Mouse (Mus musculus) midbrain, postnatal 0 days (tissue): Measurements from ENCODE around the gene N4bp1. TPM values are rescaled to one million over a fixed set of nuclear protein-coding genes. Genes with fewer than 3 reads are reported as not detected.

Experiments used
- ATAC-seq: fragments of 200-750 bp; cut with Nextera tagmentation; 2 replicates; pipeline ENCODE4 v1.8.0; 2017; ENCODE audit warnings: moderate number of reproducible peaks, mild to moderate bottlenecking, moderate TSS enrichment, moderate library complexity; ENCODE audit not compliant: low FRiP score
- DNase-seq: peaks from one replicate; pipeline ENCODE4 v3.0.0-alpha.2; 2015; ENCODE audit warnings: low spot score
- H3K27ac ChIP-seq: fragments of 300-500 bp; sonication (generic); 2 replicates; pipeline ENCODE4 v1.5.1; 2014; ENCODE audit warnings: low read depth, mild to moderate bottlenecking, low read length, mixed read lengths
- H3K27me3 ChIP-seq: fragments of 300-500 bp; sonication (generic); 2 replicates; pipeline ENCODE4 v1.6.1; 2014; ENCODE audit warnings: low read length, control low read depth, mixed read lengths; ENCODE audit not compliant: insufficient read depth
- H3K36me3 ChIP-seq: fragments of 300-500 bp; sonication (generic); 2 replicates; pipeline ENCODE4 v1.6.1; 2014; ENCODE audit warnings: low read length, control low read depth, mixed read lengths; ENCODE audit not compliant: insufficient read depth
- H3K4me1 ChIP-seq: fragments of 300-500 bp; sonication (generic); 2 replicates; pipeline ENCODE4 v1.6.1; 2014; ENCODE audit warnings: mild to moderate bottlenecking, control low read depth, antibody characterized with exemption, low read length, mixed read lengths; ENCODE audit not compliant: insufficient read depth
- H3K4me2 ChIP-seq: fragments of 300-500 bp; sonication (generic); 2 replicates; pipeline ENCODE4 v1.6.1; 2014; ENCODE audit warnings: low read depth, mild to moderate bottlenecking, low read length, mixed read lengths; ENCODE audit not compliant: poor library complexity, severe bottlenecking
- H3K4me3 ChIP-seq: fragments of 300-500 bp; sonication (generic); 2 replicates; pipeline ENCODE4 v1.5.1; 2014; ENCODE audit warnings: low read depth, mild to moderate bottlenecking, low read length, moderate library complexity
- H3K9ac ChIP-seq: fragments of 300-500 bp; sonication (generic); replicated peaks from 2 replicates; pipeline ENCODE4 v1.6.1; 2014; ENCODE audit warnings: mild to moderate bottlenecking, low read length, moderate library complexity, mixed read lengths; ENCODE audit not compliant: poor library complexity, severe bottlenecking
- H3K9me3 ChIP-seq: fragments of 300-500 bp; sonication (generic); 2 replicates; pipeline ENCODE4 v1.6.1; 2016; ENCODE audit warnings: low read length, control low read depth
- CTCF ChIP-seq: IDR thresholded peaks from 2 replicates; pipeline ENCODE4 v1.5.1; 2016; ENCODE audit warnings: antibody characterized with exemption, mild to moderate bottlenecking
- WGBS: fragments of 180-500 bp; shearing (Covaris S2); extraction: QIAGEN DNeasy Blood & Tissue Kit; methylation state at CpG from one replicate; pipeline ENCODE4 v1.1.7; 2014; 5-methylcytosine and 5-hydroxymethylcytosine counted together
- polyA plus RNA-seq: library from polyadenylated mRNA; unstranded; fragments of >200 nt; fragmentation: Nextera tagmentation; extraction: Ambion mirVana; gene quantifications from 2 replicates; pipeline ENCODE4 v1.2.1, GENCODE M21; 2015
- total RNA-seq: library from RNA; depleted of rRNA; stranded (reverse); fragments of >200 nt; gene quantifications from 2 replicates; pipeline ENCODE4 v1.2.3, GENCODE M21; 2014

The N4bp1 gene
- total and polyA plus RNA-seq, 2 experiments from 2014 or later, result 5.8 to 16.0 TPM

DNA sequence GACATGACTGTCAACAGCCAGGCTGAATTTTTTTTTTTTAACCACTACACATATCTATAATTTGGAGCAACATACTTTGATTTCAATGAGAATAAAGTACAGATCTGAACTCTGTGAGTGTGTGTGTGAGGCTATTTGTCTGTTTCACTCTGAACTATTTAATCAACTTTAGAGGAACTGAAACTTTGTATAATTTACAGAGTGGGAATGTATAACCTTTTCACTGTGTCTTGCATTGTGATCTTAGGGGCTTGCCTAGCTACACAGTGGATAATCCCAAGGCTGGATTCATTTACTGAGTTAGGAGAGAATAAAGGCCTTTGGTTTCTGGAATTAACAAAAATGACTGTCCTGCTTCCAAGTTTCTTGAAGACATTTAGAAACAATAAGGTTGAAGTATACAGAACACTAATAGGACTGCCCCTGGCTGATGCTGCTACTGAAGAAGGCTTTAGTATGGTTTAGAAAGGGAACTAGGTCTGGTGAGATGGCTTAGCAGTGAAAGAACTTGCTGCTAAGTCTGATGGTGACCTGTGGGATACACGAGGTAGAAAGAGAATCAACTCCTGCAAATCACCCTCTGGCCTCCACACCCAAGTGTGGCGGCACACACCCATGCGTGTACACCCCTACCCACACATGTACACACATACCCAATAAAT is 22.8 kb downstream of the N4bp1 start:
- H3K9me3 ChIP-seq, result no peaks in the 10 kb centered on the region
- no peak for DNase-seq
- H3K4me1 ChIP-seq, result no peaks in the 10 kb centered on the region
- 85% methylated on average over 3 of the region's 3 CpGs for WGBS
- H3K27me3 ChIP-seq, result no peaks in the 10 kb centered on the region
- no peak overlapping the region for H3K4me3 ChIP-seq
- no peak for TF ChIP-seq CTCF
- H3K9ac ChIP-seq, result no peak overlapping the region
- no peak for ATAC-seq
- 0 out of 2 replicates have a peak, but pooled peaks cover 6% of the 10 kb centered on the region for H3K36me3 ChIP-seq
- H3K27ac ChIP-seq, result no peak overlapping the region
- no peak overlapping the region for H3K4me2 ChIP-seq

DNA sequence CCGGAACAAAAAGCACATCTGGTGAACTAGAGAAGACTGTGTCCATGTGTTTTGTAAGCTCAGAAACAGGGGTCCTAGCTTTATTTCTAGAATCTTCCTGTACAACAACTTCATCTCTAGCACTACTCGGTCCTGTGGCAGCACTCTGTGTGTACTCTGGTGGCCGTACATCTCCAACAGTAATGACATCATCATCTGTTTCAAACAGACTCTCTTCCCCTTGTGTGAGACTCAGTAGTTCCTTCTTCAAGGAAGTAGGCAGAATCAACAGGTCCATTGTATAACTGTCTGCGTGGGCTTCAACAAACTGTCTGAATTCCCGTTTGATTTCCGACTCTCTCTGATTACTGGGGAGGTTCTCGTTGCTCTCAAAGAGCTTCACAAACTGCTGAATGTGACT is 23.5 kb downstream of the N4bp1 start:
- 0 out of 2 replicates have a peak, but pooled peaks cover 6% of the 10 kb centered on the region for H3K36me3 ChIP-seq
- H3K9me3 ChIP-seq, result no peaks in the 10 kb centered on the region
- H3K4me3 ChIP-seq, result no peak overlapping the region
- no peak overlapping the region for H3K27ac ChIP-seq
- TF ChIP-seq CTCF, result no peak
- H3K4me1 ChIP-seq, result no peaks in the 10 kb centered on the region
- no peak overlapping the region for H3K4me2 ChIP-seq
- H3K9ac ChIP-seq, result no peak overlapping the region
- ATAC-seq, result no peak
- DNase-seq, result no peak
- WGBS, result 73% methylated on average over 7 of the region's 7 CpGs
- H3K27me3 ChIP-seq, result no peaks in the 10 kb centered on the region

DNA sequence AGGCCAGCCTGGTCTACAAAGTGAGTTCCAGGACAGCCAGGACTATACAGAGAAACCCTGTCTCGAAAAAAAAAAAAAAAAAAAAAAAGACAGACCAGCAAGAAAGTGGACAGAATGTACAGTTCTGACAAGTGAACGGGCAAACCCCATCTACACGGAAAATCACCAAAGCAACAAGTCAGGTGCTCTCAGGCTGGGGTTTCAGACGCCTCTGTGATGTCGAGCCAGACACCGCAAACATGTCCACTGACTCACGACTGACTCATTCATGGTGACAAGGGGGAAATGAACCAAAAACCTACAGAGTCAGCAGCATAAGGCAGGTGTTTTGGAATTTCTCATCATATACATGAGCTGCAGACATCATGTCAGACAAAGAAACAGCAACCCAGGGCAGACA is 28.8 kb downstream of the N4bp1 start:
- Histone ChIP-seq H3K27me3 (no peaks in the 10 kb centered on the region), H3K4me3 (no peak overlapping the region), H3K36me3 (0 out of 2 replicates have a peak, but pooled peaks cover 6% of the 10 kb centered on the region), H3K4me1 (no peaks in the 10 kb centered on the region), H3K4me2 (no peak overlapping the region), H3K27ac (no peak overlapping the region), H3K9ac (no peak overlapping the region), H3K9me3 (no peaks in the 10 kb centered on the region)
- DNase-seq (no peak), ATAC-seq (no peak)
- 81% methylated on average over 6 of the region's 7 CpGs for WGBS
- TF ChIP-seq CTCF, result no peak

- ATAC-seq (no peak), DNase-seq (no peak)
- no peak overlapping the region for H3K9ac ChIP-seq
- no peak overlapping the region for H3K27ac ChIP-seq
- no peaks in the 10 kb centered on the region for H3K4me1 ChIP-seq
- no peak overlapping the region for H3K4me2 ChIP-seq
- H3K36me3 ChIP-seq, result peaks cover 9% of the 10 kb centered on the region
- TF ChIP-seq CTCF, result no peak
- H3K4me3 ChIP-seq, result no peak overlapping the region
- 42% methylated on average over 11 of the region's 11 CpGs for WGBS
- no peaks in the 10 kb centered on the region for H3K27me3 ChIP-seq
- no peaks in the 10 kb centered on the region for H3K9me3 ChIP-seq
These were observed 30.4 kb downstream of the N4bp1 start for GRCm38 (mm10) chr8:86854686-86855085.

GRCm38 (mm10) chr8:86853989-86854373 is 31.1 kb downstream of the N4bp1 start:
- ATAC-seq (no peak), DNase-seq (no peak)
- no peak overlapping the region for H3K4me3 ChIP-seq
- peaks cover 9% of the 10 kb centered on the region for H3K36me3 ChIP-seq
- no peaks in the 10 kb centered on the region for H3K9me3 ChIP-seq
- no peak overlapping the region for H3K4me2 ChIP-seq
- H3K27ac ChIP-seq, result no peak overlapping the region
- no peak for TF ChIP-seq CTCF
- no peak overlapping the region for H3K9ac ChIP-seq
- no peaks in the 10 kb centered on the region for H3K4me1 ChIP-seq
- 83% methylated on average over 2 of the region's 2 CpGs for WGBS
- no peaks in the 10 kb centered on the region for H3K27me3 ChIP-seq

- Histone ChIP-seq H3K4me2 (no peak overlapping the region), H3K4me1 (no peaks in the 10 kb centered on the region), H3K9ac (no peak overlapping the region), H3K27me3 (no peaks in the 10 kb centered on the region), H3K36me3 (peaks cover 9% of the 10 kb centered on the region), H3K4me3 (no peak overlapping the region), H3K27ac (no peak overlapping the region), H3K9me3 (no peaks in the 10 kb centered on the region)
- no peak for ATAC-seq
- TF ChIP-seq CTCF, result no peak
- DNase-seq, result no peak
- 85% methylated on average over 8 of the region's 8 CpGs for WGBS
These were observed 31.6 kb downstream of the N4bp1 start for GRCm38 (mm10) chr8:86853266-86853988.
